Mouse (Mus musculus) heart, adult 2 months (tissue): Measurements from ENCODE around the gene Ift43.

Source experiments
- CTCF ChIP-seq: fragments of 200-600 bp; IDR thresholded peaks from 2 replicates; pipeline ENCODE4 v1.8.1; 2022; ENCODE audit warnings: antibody characterized with exemption, mild to moderate bottlenecking, moderate library complexity
- EP300 ChIP-seq: fragments of 200-500 bp; IDR thresholded peaks from 2 replicates; pipeline ENCODE4 v1.6.1; 2011; ENCODE audit warnings: low read depth, low read length, control low read depth; ENCODE audit not compliant: insufficient read depth
- POLR2A ChIP-seq: fragments of 200-500 bp; IDR thresholded peaks from 2 replicates; pipeline ENCODE4 v1.6.1; 2011; ENCODE audit warnings: mild to moderate bottlenecking, low read depth, low read length, control low read depth; ENCODE audit not compliant: insufficient read depth

DNA sequence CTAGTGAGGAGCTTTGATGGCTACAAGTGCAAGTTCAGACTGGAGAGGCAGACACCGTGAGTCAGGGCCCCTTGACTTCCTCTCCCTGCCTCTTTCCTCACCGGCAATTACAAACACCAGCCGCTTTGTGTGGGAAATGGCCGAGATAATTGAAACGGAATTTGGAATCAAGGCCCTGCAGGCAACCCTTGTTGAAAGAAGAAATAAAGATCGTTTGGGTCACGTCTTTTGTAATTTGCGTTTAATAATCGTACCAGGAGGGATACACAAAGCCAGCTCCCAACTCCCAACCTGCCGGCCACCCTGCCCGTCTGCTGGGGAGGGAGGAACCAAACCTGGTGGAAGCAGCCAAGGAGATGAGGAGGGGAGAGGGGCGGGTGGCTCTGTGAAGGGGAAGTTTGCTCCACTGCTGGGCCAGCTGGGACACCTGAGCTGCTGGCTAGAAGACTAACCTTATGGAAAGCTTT is 93.2 kb downstream of the Ift43 start:
- no peak for TF ChIP-seq EP300
- no peak for TF ChIP-seq POLR2A
- TF ChIP-seq CTCF = no peak
